Mouse (Mus musculus): ENCODE results near the gene Tmem82. TPM values are rescaled to one million over a fixed set of nuclear protein-coding genes. Genes with fewer than 3 reads are reported as not detected.

Tmem82 gene
- polyA plus RNA-seq, 1 experiment from 2014 or later, result 0.80 TPM

DNA sequence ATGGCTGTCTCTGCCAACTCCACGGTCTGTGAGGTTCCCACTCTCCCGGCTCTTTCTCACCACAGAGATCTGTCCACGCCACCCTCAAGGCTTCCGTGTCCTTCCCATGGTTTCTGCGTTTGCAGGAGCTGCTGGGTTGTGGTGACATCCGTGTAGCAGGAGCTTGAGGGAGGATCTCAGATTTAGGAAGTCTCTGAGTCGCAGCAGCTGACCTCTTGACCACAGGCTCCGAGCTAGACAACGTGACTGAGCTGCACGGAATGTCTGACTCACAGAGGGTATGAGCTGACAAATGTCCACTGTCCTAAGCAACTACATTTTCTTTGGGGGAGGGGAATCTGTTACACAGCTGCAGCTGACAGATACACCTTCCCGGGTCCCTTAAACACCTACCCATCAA lies 12.6 kb downstream of the Tmem82 start, which contains the start of gene Fblim1:
Fblim1 (minus strand) TSS at position 236 of the 400 bp plus-strand sequence.
- Histone ChIP-seq H3K9me3 (no peaks in the 10 kb centered on the region), H3K4me2 (no peak within 1 kb of the TSS), H3K27ac (no peak within 1 kb of the TSS), H3K36me3 (no peaks in the 10 kb centered on the region), H3K9ac (replicated peaks) (no peak within 1 kb of the TSS), H3K4me1 (replicated peaks) (0 out of 2 replicates have a peak, but pooled peaks cover 3% of the 10 kb centered on the region), H3K27me3 (no peaks in the 10 kb centered on the region), H3K4me3 (replicated peaks) (no peak within 1 kb of the TSS)
- ATAC-seq (ENCODE audit: insufficient number of reproducible peaks, insufficient read depth, low FRiP score, low TSS enrichment, low read depth), result no peak
- WGBS, result 82% methylated on average over 11 of the region's 11 CpGs

DNA sequence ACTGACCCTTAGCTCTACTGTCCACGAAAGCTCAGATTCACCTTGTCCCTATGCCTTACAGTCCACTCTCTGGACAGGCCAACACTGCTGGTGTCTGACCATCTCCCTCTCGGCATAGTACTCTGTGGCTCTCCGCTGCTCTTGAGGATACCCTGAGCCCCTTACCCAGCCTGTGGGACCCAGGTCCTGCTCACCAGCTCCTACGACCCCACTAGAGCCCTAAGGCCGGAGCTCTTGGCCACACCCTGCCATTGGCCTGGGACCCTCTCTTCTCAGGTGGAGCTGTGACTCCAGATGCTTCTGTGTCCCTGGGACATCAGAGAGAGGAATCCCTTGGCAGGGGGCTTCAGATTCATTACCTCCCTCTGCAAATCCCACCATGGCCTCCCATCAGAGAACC lies 13.0 kb downstream of the Tmem82 start:
- Histone ChIP-seq H3K4me3 (replicated peaks) (no peak overlapping the region), H3K4me1 (replicated peaks) (peaks cover 6% of the 10 kb centered on the region), H3K27ac (no peak overlapping the region), H3K9me3 (no peaks in the 10 kb centered on the region), H3K36me3 (no peaks in the 10 kb centered on the region), H3K27me3 (no peaks in the 10 kb centered on the region), H3K9ac (replicated peaks) (no peak overlapping the region), H3K4me2 (no peak overlapping the region)
- no peak for ATAC-seq (ENCODE audit: insufficient number of reproducible peaks, insufficient read depth, low FRiP score, low TSS enrichment, low read depth)
- 86% methylated on average over 5 of the region's 5 CpGs for WGBS

DNA sequence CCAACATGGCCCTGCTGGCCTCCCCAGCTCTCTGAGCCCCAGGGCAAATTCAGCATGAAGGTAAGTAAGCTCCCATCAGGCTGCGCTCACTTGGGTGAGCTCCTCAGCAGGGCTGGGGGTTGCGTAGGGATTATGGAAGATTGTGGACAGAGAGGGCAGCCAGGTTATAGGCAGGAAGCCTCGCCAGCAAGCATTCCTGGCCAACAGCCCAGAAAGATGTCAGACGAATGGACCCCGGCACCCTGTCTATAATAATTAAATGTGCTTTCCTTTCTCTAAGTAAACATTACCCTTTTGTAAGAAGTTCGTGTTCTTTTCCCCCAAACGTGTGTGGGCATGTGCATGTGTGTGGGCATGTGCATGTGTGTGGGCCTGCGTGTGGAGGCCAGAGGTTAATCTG lies 13.9 kb downstream of the Tmem82 start:
- H3K4me2 ChIP-seq, result no peak overlapping the region
- H3K36me3 ChIP-seq, result no peaks in the 10 kb centered on the region
- peaks cover 13% of the 10 kb centered on the region for H3K4me1 ChIP-seq (replicated peaks)
- WGBS, result 73% methylated on average over 8 of the region's 8 CpGs
- H3K4me3 ChIP-seq (replicated peaks), result no peak overlapping the region
- H3K27ac ChIP-seq, result no peak overlapping the region
- no peaks in the 10 kb centered on the region for H3K27me3 ChIP-seq
- H3K9me3 ChIP-seq, result no peaks in the 10 kb centered on the region
- no peak for ATAC-seq (ENCODE audit: insufficient number of reproducible peaks, insufficient read depth, low FRiP score, low TSS enrichment, low read depth)
- no peak overlapping the region for H3K9ac ChIP-seq (replicated peaks)

DNA sequence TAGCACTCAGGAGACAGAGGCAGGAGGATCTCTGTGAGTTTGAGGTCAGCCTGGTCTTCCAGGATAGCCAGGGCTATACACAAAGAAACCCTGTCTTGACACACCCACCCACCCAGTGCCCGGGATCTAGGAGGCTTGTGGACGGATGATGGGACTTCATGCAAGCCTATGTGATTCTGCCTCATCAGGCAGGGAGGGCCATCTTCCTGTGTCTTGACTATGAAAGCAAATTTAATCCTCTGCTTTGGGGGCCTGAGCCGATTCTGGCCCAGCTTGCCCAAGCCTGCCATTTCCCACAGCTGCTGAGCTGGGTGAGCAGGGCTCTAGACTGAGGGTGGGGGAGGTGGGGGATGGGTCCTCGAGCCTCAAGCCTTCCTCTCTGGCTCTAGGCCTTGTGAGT lies 14.5 kb downstream of the Tmem82 start:
- H3K27ac ChIP-seq, result no peak overlapping the region
- H3K36me3 ChIP-seq, result no peaks in the 10 kb centered on the region
- H3K4me2 ChIP-seq, result no peak overlapping the region
- WGBS, result 75% methylated on average over 4 of the region's 4 CpGs
- H3K9ac ChIP-seq (replicated peaks), result no peak overlapping the region
- ATAC-seq (ENCODE audit: insufficient number of reproducible peaks, insufficient read depth, low FRiP score, low TSS enrichment, low read depth), result no peak
- H3K4me3 ChIP-seq (replicated peaks), result no peak overlapping the region
- H3K27me3 ChIP-seq, result no peaks in the 10 kb centered on the region
- peaks cover 14% of the 10 kb centered on the region for H3K4me1 ChIP-seq (replicated peaks)
- no peaks in the 10 kb centered on the region for H3K9me3 ChIP-seq

DNA sequence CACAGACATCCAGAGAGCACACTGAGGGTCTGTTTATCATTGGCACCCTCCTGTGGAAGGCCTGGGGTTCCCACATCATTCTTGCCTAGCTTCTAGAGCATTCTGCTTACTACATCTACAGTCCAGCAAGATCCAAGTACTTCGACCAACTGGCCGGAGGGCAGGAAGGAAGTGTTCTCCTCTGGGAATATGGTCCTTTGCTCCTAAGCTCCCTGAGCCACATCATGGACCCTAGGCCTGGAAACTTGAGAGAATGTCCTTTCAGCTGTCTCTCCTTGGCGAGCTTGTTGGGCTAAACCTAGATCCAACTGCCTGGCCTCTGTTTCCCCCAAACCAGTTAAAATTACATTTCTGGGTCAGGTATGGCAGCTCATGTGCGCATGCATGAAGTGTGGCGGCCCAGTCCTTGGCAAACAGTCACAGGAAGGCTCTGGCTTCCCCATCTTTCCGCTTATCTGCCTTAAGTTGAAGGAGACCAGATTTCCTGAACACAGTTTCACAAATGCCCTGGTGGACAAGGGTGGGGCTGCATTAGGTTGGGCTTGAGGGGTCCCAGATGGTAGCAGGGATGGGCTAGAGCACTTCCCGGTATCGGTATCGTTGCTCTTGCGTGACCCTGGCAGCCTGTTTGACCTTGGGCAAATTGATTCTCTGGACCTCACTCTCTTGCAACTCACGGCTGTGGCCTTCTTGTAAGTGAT lies 15.8 kb downstream of the Tmem82 start:
- no peak overlapping the region for H3K4me3 ChIP-seq (replicated peaks)
- no peaks in the 10 kb centered on the region for H3K36me3 ChIP-seq
- H3K4me1 ChIP-seq (replicated peaks), result peaks cover 25% of the 10 kb centered on the region
- no peak for ATAC-seq (ENCODE audit: insufficient number of reproducible peaks, insufficient read depth, low FRiP score, low TSS enrichment, low read depth)
- H3K27ac ChIP-seq, result no peak overlapping the region
- 77% methylated on average over 11 of the region's 11 CpGs for WGBS
- H3K27me3 ChIP-seq, result no peaks in the 10 kb centered on the region
- no peaks in the 10 kb centered on the region for H3K9me3 ChIP-seq
- H3K9ac ChIP-seq (replicated peaks), result no peak overlapping the region
- H3K4me2 ChIP-seq, result no peak overlapping the region

DNA sequence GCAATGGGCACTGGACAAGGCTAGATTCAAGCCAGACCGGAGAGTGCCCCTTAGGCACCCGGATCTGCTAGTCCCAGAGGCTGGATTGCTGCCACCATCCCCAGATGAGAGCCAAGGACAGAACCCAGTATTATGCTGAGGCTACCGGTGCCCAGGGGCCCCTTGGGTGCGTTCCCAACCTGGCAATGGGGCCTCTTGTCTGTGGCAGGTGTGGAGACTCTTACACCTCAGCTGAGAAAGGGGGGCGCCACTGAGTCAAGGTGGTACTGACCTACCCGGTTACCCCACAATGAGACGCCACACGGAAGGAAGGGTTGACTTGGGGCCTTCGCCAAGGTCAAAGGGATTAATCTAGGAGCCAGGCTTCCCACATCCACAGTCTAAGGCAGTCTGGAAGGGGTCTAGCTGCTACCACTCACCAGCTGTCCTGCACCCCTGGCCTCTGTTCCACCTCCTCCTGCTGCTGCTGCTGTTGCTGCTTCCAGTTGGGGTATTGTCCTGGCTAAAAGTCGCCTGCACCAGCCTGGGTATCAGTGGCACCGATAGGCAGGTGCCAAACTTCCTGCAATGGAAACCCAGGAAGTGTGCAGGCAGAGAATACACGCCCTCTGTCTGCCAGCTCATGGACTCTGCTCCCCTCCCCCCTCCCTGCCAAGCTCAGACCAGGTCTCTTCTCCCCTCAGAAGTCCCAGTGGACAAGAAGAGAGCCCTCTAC lies 17.1 kb downstream of the Tmem82 start:
- ATAC-seq (ENCODE audit: insufficient number of reproducible peaks, insufficient read depth, low FRiP score, low TSS enrichment, low read depth), result no peak
- WGBS, result 71% methylated on average over 12 of the region's 12 CpGs
- no peak overlapping the region for H3K27ac ChIP-seq
- H3K36me3 ChIP-seq, result no peaks in the 10 kb centered on the region
- no peak overlapping the region for H3K4me2 ChIP-seq
- peaks cover 27% of the 10 kb centered on the region for H3K4me1 ChIP-seq (replicated peaks)
- no peak overlapping the region for H3K4me3 ChIP-seq (replicated peaks)
- no peaks in the 10 kb centered on the region for H3K9me3 ChIP-seq
- H3K27me3 ChIP-seq, result no peaks in the 10 kb centered on the region
- H3K9ac ChIP-seq (replicated peaks), result no peak overlapping the region

DNA sequence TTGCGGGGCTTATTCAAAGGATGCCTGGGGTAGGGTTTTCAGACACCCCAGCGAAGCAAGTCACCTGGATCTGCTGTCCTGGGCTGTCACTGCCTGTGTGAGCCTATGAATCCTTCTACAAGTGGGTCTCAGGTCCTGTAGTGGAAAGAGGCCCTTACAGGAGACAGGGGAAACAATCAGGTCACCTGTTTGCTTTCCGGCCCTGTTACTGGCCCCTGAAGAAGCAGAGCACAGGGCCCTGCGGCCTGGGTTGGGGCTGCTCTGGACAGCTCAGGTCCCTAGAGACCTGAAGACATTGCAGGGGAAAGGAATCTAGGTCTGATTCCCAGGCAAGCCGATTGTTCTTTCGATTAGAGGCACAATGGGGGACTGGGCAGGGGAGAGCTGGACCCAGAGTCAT lies 18.1 kb downstream of the Tmem82 start:
- 34% methylated on average over 6 of the region's 6 CpGs for WGBS

DNA sequence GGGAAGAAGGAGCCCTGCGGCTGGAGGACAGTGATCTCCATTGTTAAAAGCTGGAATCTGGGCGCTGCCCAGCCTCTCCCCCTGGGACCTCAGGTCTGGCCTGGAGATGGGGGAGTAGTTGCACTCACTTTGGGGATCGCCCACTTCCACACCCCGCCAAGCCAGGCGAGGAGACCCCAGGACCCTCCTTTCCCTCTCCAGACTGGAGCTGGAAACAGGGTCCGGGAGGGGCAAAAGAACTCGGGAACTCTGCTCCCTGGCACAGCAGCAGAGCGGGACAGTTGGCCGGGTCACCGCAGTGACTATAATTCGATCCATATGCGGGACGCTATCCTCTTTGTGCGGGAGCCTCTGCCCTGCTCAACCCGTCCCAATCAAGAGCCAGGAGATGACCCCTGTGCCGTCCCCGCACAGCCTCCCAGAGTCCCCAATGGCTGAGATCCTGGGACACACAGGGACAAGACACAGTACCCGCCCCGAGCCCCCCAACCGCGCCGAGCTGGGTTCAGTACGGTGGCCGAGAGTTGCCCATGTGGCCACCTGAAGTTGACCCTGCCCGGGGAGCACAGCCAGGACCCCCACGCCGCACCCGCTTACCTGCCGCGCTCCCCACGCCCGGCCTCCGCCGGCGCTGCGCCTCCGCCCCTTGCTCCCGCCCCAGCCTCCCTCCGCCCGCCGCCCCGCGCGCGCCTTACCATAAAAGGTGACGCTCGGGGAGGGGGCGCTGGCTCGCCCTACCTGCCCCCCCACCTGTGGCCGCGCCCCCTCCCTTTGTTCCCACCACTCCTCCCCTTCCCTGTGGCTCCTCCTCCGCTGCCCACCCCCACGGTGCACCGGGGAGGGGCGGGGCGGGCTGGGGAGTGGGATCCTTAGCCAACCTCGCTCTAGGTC lies 18.9 kb downstream of the Tmem82 start:
- peak; percentile 46 for ATAC-seq (ENCODE audit: insufficient number of reproducible peaks, insufficient read depth, low FRiP score, low TSS enrichment, low read depth)
- peak overlapping the region; percentile 78 for H3K9ac ChIP-seq (replicated peaks)
- peaks cover 26% of the 10 kb centered on the region for H3K4me1 ChIP-seq (replicated peaks)
- peaks cover 15% of the 10 kb centered on the region for H3K36me3 ChIP-seq
- peak overlapping the region; percentile 84 for H3K27ac ChIP-seq
- no peaks in the 10 kb centered on the region for H3K9me3 ChIP-seq
- peak overlapping the region; percentile 88 for H3K4me2 ChIP-seq
- 2% methylated on average over 46 of the region's 57 CpGs for WGBS
- H3K4me3 ChIP-seq (replicated peaks), result peak overlapping the region; percentile 66
- no peaks in the 10 kb centered on the region for H3K27me3 ChIP-seq

More for the DNA sequence above, 18.1 kb downstream of the Tmem82 start:
- no peak for ATAC-seq (ENCODE audit: insufficient number of reproducible peaks, insufficient read depth, low FRiP score, low TSS enrichment, low read depth)
- Histone ChIP-seq H3K36me3 (peaks cover 7% of the 10 kb centered on the region), H3K27ac (peak overlapping the region; percentile 84), H3K9me3 (no peaks in the 10 kb centered on the region), H3K4me1 (replicated peaks) (peaks cover 27% of the 10 kb centered on the region), H3K9ac (replicated peaks) (no peak overlapping the region), H3K4me3 (replicated peaks) (peak overlapping the region; percentile 66; the same call in 1 of the 2 replicates), H3K27me3 (no peaks in the 10 kb centered on the region), H3K4me2 (0 out of 2 replicates have a peak overlapping the region, but pooled peaks have one; percentile 88)

DNA sequence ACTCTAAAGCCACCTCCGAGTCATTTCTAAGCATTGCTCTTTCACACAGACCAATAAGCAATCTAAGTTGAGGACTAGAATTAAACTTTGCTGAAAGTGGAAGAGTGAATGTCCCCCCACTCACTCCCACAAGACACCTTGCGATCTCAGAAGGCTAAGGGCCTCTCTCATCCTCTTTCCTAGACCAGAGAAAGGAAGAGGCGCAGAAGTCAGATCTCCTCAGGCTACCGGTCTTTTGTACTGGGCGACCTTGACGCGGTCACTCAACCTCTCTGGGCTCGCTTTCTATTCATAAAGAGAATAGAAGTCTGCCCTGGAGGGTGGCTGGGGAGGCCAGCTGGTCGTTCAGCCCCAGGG lies 19.6 kb downstream of the Tmem82 start:
- Histone ChIP-seq H3K27me3 (no peaks in the 10 kb centered on the region), H3K36me3 (peaks cover 22% of the 10 kb centered on the region), H3K27ac (peak overlapping the region; percentile 84), H3K9me3 (no peaks in the 10 kb centered on the region), H3K4me3 (replicated peaks) (peak overlapping the region; percentile 66), H3K4me2 (peak overlapping the region; percentile 88), H3K4me1 (replicated peaks) (peaks cover 23% of the 10 kb centered on the region), H3K9ac (replicated peaks) (peak overlapping the region; percentile 78)
- 1% methylated on average over 9 of the region's 9 CpGs for WGBS
- no peak for ATAC-seq (ENCODE audit: insufficient number of reproducible peaks, insufficient read depth, low FRiP score, low TSS enrichment, low read depth)

DNA sequence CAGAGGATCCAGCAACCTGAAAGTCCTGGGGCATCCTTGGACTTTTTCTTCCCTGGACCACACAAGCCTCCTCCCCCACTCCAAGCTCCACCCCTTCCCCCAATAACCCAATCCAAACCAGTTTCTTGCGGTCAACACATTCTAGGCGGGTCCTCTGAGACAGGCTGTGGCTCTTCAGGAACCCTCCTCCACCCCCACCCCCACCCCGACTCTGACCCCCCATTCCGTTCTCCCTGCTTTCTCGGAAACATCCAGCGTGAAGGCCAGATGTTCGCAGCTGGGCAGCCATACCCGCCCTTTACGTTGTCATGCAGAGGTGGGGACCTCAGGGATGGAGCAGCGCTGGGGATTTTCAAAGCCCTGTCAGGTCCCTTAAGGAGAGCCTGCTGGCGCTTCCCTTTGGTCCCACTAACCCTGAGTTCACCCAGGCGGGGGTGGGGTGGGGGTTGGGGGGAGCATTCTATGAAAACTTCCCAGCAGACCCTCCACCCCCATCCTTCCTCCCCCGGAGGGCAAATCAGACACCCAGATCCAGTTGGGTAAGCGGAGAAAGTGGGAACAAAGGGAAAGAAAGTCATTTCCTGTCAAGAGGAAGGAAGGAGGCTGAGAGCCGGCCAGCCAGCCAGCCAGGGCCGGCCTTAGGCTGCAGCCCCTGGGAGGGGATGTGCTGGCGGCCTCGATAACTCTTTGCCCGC lies 20.1 kb downstream of the Tmem82 start:
- peaks cover 23% of the 10 kb centered on the region for H3K4me1 ChIP-seq (replicated peaks)
- WGBS, result 1% methylated on average over 18 of the region's 19 CpGs
- H3K4me2 ChIP-seq, result peak overlapping the region; percentile 88
- H3K9ac ChIP-seq (replicated peaks), result peak overlapping the region; percentile 78
- 0 out of 2 replicates have a peak, but pooled peaks have one; percentile 16 for ATAC-seq (ENCODE audit: insufficient number of reproducible peaks, insufficient read depth, low FRiP score, low TSS enrichment, low read depth)
- H3K4me3 ChIP-seq (replicated peaks), result peak overlapping the region; percentile 66
- H3K27me3 ChIP-seq, result no peaks in the 10 kb centered on the region
- peaks cover 25% of the 10 kb centered on the region for H3K36me3 ChIP-seq
- H3K27ac ChIP-seq, result peak overlapping the region; percentile 84
- no peaks in the 10 kb centered on the region for H3K9me3 ChIP-seq

Measured in limb, embryonic 12.5 days (tissue).